Mouse (Mus musculus) brain, embryonic 14.5 days (tissue): ENCODE measurements at regions not wholly inside any gene's neighbourhood (a gene's known extent, or its start where the extent isn't known, plus 50 kb on each side); places are given as distances from the start of the nearest gene placed in this dataset.

ENCODE experiments used
- CTCF ChIP-seq: fragments of 200-500 bp; IDR thresholded peaks from 2 replicates; pipeline ENCODE4 v1.5.1; 2012; ENCODE audit warnings: inconsistent platforms, mild to moderate bottlenecking, moderate library complexity, borderline replicate concordance; ENCODE audit not compliant: insufficient read depth, insufficient read length; ENCODE audit errors: extremely low read depth
- POLR2A ChIP-seq: fragments of 200-500 bp; IDR thresholded peaks from 2 replicates; pipeline ENCODE4 v1.6.1; 2012; ENCODE audit warnings: mild to moderate bottlenecking, inconsistent platforms, borderline replicate concordance; ENCODE audit not compliant: poor library complexity, insufficient read depth, insufficient read length, severe bottlenecking; ENCODE audit errors: extremely low read depth

DNA sequence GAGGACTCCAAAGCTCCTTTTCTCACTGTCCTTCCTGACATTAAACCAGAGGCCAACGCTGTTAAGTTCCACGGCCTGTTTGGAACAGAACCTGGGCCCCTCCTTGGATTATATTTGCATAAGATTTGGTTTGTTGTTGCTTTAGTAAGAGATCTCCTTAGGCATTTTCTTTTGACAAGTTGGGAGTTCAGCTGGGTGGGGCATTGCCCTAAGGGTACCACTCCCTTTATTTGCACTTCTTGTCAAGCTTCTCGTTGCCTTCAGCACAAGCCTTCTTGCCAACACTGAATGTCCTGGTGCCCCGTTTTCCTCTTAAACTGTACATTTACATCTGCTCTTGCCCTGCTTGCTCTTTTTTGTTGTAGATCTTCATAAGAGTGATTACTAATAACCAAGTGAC, 317.5 kb upstream of the Adamts9 start:
- TF ChIP-seq CTCF, result no peak
- TF ChIP-seq POLR2A, result no peak
